Mouse (Mus musculus) CH12.LX (cell line): ENCODE measurements around the gene 1700001C02Rik. TPM values are rescaled to one million over a fixed set of nuclear protein-coding genes. Genes with fewer than 3 reads are reported as not detected.

Experiments
- DNase-seq: peaks from one replicate; pipeline ENCODE4 v3.0.0-alpha.2; 2013; ENCODE audit errors: extremely low read depth
- H3K27ac ChIP-seq: 2 replicates; pipeline ENCODE4 v1.5.1; 2012; ENCODE audit warnings: low read depth, mild to moderate bottlenecking, control low read depth, moderate library complexity; ENCODE audit not compliant: insufficient read depth
- H3K27me3 ChIP-seq: replicated peaks from 2 replicates; pipeline ENCODE3; 2012; ENCODE audit warnings: inconsistent platforms
- H3K36me3 ChIP-seq, 2 experiments: replicated peaks in 1 of 2; 2 replicates each; pipeline versions ENCODE3 to v1.6.1; 2012; ENCODE audit warnings: inconsistent platforms in 1 of 2, low read length in 1 of 2, mild to moderate bottlenecking in 1 of 2, mixed read lengths in 1 of 2, moderate library complexity in 1 of 2; ENCODE audit not compliant: control insufficient read depth in 1 of 2, insufficient read depth in 1 of 2
- H3K4me1 ChIP-seq, 2 experiments: 2 replicates each; pipeline ENCODE4 v1.6.1; 2012; ENCODE audit warnings: inconsistent platforms in 1 of 2, moderate library complexity in 1 of 2; ENCODE audit not compliant: insufficient read depth in 2 of 2, control insufficient read depth in 1 of 2
- H3K4me2 ChIP-seq: 2 replicates; pipeline ENCODE4 v1.6.1; 2012; ENCODE audit warnings: low read depth, mild to moderate bottlenecking, control low read depth; ENCODE audit not compliant: poor library complexity, insufficient read depth, severe bottlenecking
- H3K4me3 ChIP-seq, 3 experiments: fragments of 150-350 bp in 1 of 3; sonication (generic) in 1 of 3; replicated peaks in 1 of 3; 2 replicates each; pipeline versions ENCODE3 to v1.5.1; 2011 to 2012; ENCODE audit warnings: low read depth in 2 of 3, low read length in 2 of 3, mild to moderate bottlenecking in 2 of 3, moderate library complexity in 2 of 3, control low read depth in 1 of 3, improper control_type of control experiment in 1 of 3, inconsistent platforms in 1 of 3, mixed read lengths in 1 of 3; ENCODE audit not compliant: poor library complexity in 1 of 3
- H3K79me2 ChIP-seq: replicated peaks from 2 replicates; pipeline ENCODE4 v1.6.1; 2012; ENCODE audit warnings: mild to moderate bottlenecking, moderate library complexity; ENCODE audit not compliant: control insufficient read depth, poor library complexity, insufficient read depth, severe bottlenecking; ENCODE audit errors: extremely low read depth
- H3K9ac ChIP-seq: 2 replicates; pipeline ENCODE4 v1.6.1; 2012; ENCODE audit warnings: low read depth, mild to moderate bottlenecking, control low read depth, moderate library complexity; ENCODE audit not compliant: insufficient read depth
- H3K9me3 ChIP-seq: replicated peaks from 2 replicates; pipeline ENCODE3; 2012; ENCODE audit warnings: low read length, inconsistent platforms, mixed read lengths
- BHLHE40 ChIP-seq: IDR thresholded peaks from 2 replicates; pipeline ENCODE4 v1.6.1; 2011; ENCODE audit warnings: mild to moderate bottlenecking, low read depth, low read length, improper control_type of control experiment
- CHD1 ChIP-seq: IDR thresholded peaks from 2 replicates; pipeline ENCODE4 v1.6.1; 2012; ENCODE audit warnings: low read depth, low read length, improper control_type of control experiment, inconsistent platforms
- CHD2 ChIP-seq: IDR thresholded peaks from 2 replicates; pipeline ENCODE4 v1.6.1; 2011; ENCODE audit warnings: low read length, improper control_type of control experiment
- CTCF ChIP-seq, 2 experiments: IDR thresholded peaks in 1 of 2; conservative IDR thresholded peaks in 1 of 2; 2 replicates each; pipeline ENCODE4 v1.5.1; 2011 to 2012; ENCODE audit warnings: low read depth in 2 of 2, low read length in 2 of 2, improper control_type of control experiment in 1 of 2, inconsistent platforms in 1 of 2, mild to moderate bottlenecking in 1 of 2, moderate library complexity in 1 of 2
- E2F4 ChIP-seq: IDR thresholded peaks from 2 replicates; pipeline ENCODE4 v1.6.1; 2011; ENCODE audit warnings: low read depth, low read length, improper control_type of control experiment; ENCODE audit not compliant: insufficient replicate concordance
- ELF1 ChIP-seq: IDR thresholded peaks from 2 replicates; pipeline ENCODE4 v1.6.1; 2014; ENCODE audit warnings: low read depth, mild to moderate bottlenecking, inconsistent platforms, low read length, improper control_type of control experiment
- EP300 ChIP-seq: IDR thresholded peaks from 2 replicates; pipeline ENCODE4 v1.6.1; 2011; ENCODE audit warnings: low read length, improper control_type of control experiment
- ETS1 ChIP-seq: conservative IDR thresholded peaks from 2 replicates; pipeline ENCODE4 v1.6.1; 2012; ENCODE audit warnings: low read depth, mild to moderate bottlenecking, inconsistent platforms, low read length, improper control_type of control experiment, moderate library complexity
- GABPA ChIP-seq: IDR thresholded peaks from 2 replicates; pipeline ENCODE4 v1.6.1; 2012; ENCODE audit warnings: low read depth, low read length, improper control_type of control experiment, inconsistent platforms; ENCODE audit not compliant: insufficient replicate concordance
- HCFC1 ChIP-seq: IDR thresholded peaks from 2 replicates; pipeline ENCODE4 v1.6.1; 2012; ENCODE audit warnings: low read depth, mild to moderate bottlenecking, inconsistent platforms, low read length, improper control_type of control experiment
- IRF4 ChIP-seq: IDR thresholded peaks from 2 replicates; pipeline ENCODE4 v1.6.1; 2014; ENCODE audit warnings: low read depth, mild to moderate bottlenecking, inconsistent platforms, low read length, improper control_type of control experiment
- JUN ChIP-seq: IDR thresholded peaks from 2 replicates; pipeline ENCODE4 v1.6.1; 2011; ENCODE audit warnings: low read depth, mild to moderate bottlenecking, low read length, improper control_type of control experiment, moderate library complexity; ENCODE audit not compliant: insufficient read depth
- KAT2A ChIP-seq: IDR thresholded peaks from 2 replicates; pipeline ENCODE4 v1.6.1; 2012; ENCODE audit warnings: low read length, improper control_type of control experiment, inconsistent platforms; ENCODE audit not compliant: insufficient replicate concordance
- MAFK ChIP-seq: IDR thresholded peaks from 2 replicates; pipeline ENCODE4 v1.6.1; 2011; ENCODE audit warnings: low read length, improper control_type of control experiment; ENCODE audit not compliant: insufficient replicate concordance
- MAX ChIP-seq: IDR thresholded peaks from 2 replicates; pipeline ENCODE4 v1.6.1; 2011; ENCODE audit warnings: low read length, improper control_type of control experiment
- MAZ ChIP-seq: IDR thresholded peaks from 2 replicates; pipeline ENCODE4 v1.6.1; 2012; ENCODE audit warnings: low read depth, mild to moderate bottlenecking, inconsistent platforms, low read length, improper control_type of control experiment, moderate library complexity
- MXI1 ChIP-seq: IDR thresholded peaks from 2 replicates; pipeline ENCODE4 v1.6.1; 2011; ENCODE audit warnings: mild to moderate bottlenecking, low read depth, low read length, improper control_type of control experiment
- MYC ChIP-seq: IDR thresholded peaks from 2 replicates; pipeline ENCODE4 v1.6.1; 2011; ENCODE audit warnings: low read depth, mild to moderate bottlenecking, improper control_type of control experiment, low read length
- NELFE ChIP-seq: IDR thresholded peaks from 2 replicates; pipeline ENCODE4 v1.6.1; 2011; ENCODE audit warnings: low read depth, low read length, improper control_type of control experiment
- NRF1 ChIP-seq: IDR thresholded peaks from 2 replicates; pipeline ENCODE4 v1.6.1; 2014; ENCODE audit warnings: low read depth, mild to moderate bottlenecking, inconsistent platforms, low read length, improper control_type of control experiment, moderate library complexity
- PAX5 ChIP-seq: IDR thresholded peaks from 2 replicates; pipeline ENCODE4 v1.6.1; 2012; ENCODE audit warnings: low read length, inconsistent platforms, mixed read lengths
- POLR2A ChIP-seq: IDR thresholded peaks from 2 replicates; pipeline ENCODE4 v1.6.1; 2011; ENCODE audit warnings: low read depth, mild to moderate bottlenecking, improper control_type of control experiment, low read length
- POLR2AphosphoS2 ChIP-seq: IDR thresholded peaks from 2 replicates; pipeline ENCODE4 v1.6.1; 2011; ENCODE audit warnings: low read depth, low read length, improper control_type of control experiment
- RAD21 ChIP-seq: IDR thresholded peaks from 2 replicates; pipeline ENCODE4 v1.6.1; 2011; ENCODE audit warnings: low read depth, mild to moderate bottlenecking, low read length, improper control_type of control experiment, moderate library complexity
- RCOR1 ChIP-seq: conservative IDR thresholded peaks from 2 replicates; pipeline ENCODE4 v1.6.1; 2012; ENCODE audit warnings: low read depth, mild to moderate bottlenecking, inconsistent platforms, low read length, improper control_type of control experiment
- SIN3A ChIP-seq: IDR thresholded peaks from 2 replicates; pipeline ENCODE4 v1.6.1; 2012; ENCODE audit warnings: low read length, improper control_type of control experiment, inconsistent platforms
- SMC3 ChIP-seq: IDR thresholded peaks from 2 replicates; pipeline ENCODE4 v1.6.1; 2011; ENCODE audit warnings: low read depth, low read length, improper control_type of control experiment
- TBP ChIP-seq: conservative IDR thresholded peaks from 2 replicates; pipeline ENCODE4 v1.6.1; 2011; ENCODE audit warnings: low read depth, low read length, improper control_type of control experiment
- TCF12 ChIP-seq: IDR thresholded peaks from 2 replicates; pipeline ENCODE4 v1.6.1; 2014; ENCODE audit warnings: low read depth, mild to moderate bottlenecking, inconsistent platforms, low read length, improper control_type of control experiment
- UBTF ChIP-seq: IDR thresholded peaks from 2 replicates; pipeline ENCODE4 v1.6.1; 2012; ENCODE audit warnings: low read depth, mild to moderate bottlenecking, inconsistent platforms, low read length, improper control_type of control experiment, moderate library complexity
- ZC3H11A ChIP-seq: IDR thresholded peaks from 2 replicates; pipeline ENCODE4 v1.6.1; 2012; ENCODE audit warnings: low read depth, mild to moderate bottlenecking, inconsistent platforms, low read length, improper control_type of control experiment
- ZKSCAN1 ChIP-seq: IDR thresholded peaks from 2 replicates; pipeline ENCODE4 v1.6.1; 2012; ENCODE audit warnings: low read depth, inconsistent platforms, low read length, improper control_type of control experiment, borderline replicate concordance
- ZNF384 ChIP-seq: IDR thresholded peaks from 2 replicates; pipeline ENCODE4 v1.6.1; 2012; ENCODE audit warnings: low read depth, low read length, improper control_type of control experiment, inconsistent platforms
- dilution Hi-C: fragments of 300-500 bp; cut with MboI; formaldehyde crosslinking; loops from 2 replicates; pipeline ENCODE4 v1.14.3; 2020; ENCODE audit warnings: low sequenced_read_pairs; ENCODE audit not compliant: extremely low pct_unique_long_range_greater_than_20kb, extremely low pct_ligation_motif_present
- in situ Hi-C: fragments of 300-500 bp; cut with MboI; formaldehyde crosslinking; loops from 3 replicates; pipeline ENCODE4 v1.14.3; 2019; ENCODE audit warnings: low sequenced_read_pairs, low pct_ligation_motif_present, low pct_unique_long_range_greater_than_20kb, mixed read lengths
- polyA plus RNA-seq: library from polyadenylated mRNA; unstranded; fragments of >175 nt; gene quantifications from 2 replicates; pipeline ENCODE4 v1.2.1, GENCODE M21; 2012; ENCODE audit warnings: low read depth; ENCODE audit not compliant: insufficient read length
- total RNA-seq, 2 experiments: library from RNA; depleted of rRNA; stranded (reverse); fragments of 300-350 nt in 1 of 2; fragments of >200 nt in 1 of 2; gene quantifications; 2 replicates each; pipeline ENCODE4 v1.2.3; 2012 to 2014

The 1700001C02Rik gene
- total and polyA plus RNA-seq, 3 experiments, result not detected

- Histone ChIP-seq H3K9ac (no peak overlapping the region), H3K4me3 (no peak overlapping the region), H3K9me3 (no peaks in the 10 kb centered on the region), H3K27ac (no peak overlapping the region), H3K4me1 (peaks cover 0 to 3% of the 10 kb centered on the region in 2 experiments; a peak in 2 of 4 replicates), H3K36me3 (no peaks in the 10 kb centered on the region), H3K79me2 (no peaks in the 10 kb centered on the region), H3K27me3 (peaks cover 5% of the 10 kb centered on the region), H3K4me2 (no peak overlapping the region)
- dilution Hi-C loops (no loop called here), in situ Hi-C loops (no loop called here)
- no peak for DNase-seq
- TF ChIP-seq UBTF, result no peak
- no peak for TF ChIP-seq JUN
- TF ChIP-seq POLR2A, result no peak
These were observed 47.3 kb downstream of the 1700001C02Rik start for GRCm38 (mm10) chr5:30513111-30513510.

DNA sequence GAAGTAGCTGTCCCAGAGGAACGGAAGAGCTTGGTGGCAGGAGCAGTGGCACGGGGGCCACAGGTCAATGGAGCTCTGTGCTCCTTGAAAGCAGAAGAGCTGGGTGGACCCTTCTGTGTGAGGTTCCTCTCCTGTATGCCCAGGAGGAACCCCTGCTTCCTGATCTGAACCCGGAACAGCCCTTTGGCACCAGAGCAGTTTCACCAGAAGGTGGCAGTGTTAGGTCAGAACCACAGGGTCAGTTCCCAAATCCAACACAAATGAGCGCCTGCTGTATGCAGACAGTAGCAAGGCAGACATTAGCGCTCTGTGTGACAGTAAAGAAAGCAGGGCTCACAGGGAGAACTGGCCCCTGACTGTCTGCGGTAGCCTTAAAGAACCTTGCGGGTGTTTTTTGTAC, 50.5 kb downstream of the 1700001C02Rik start:
- in situ Hi-C loops (loop anchor here (5.0 kb wide), 1 partner anchor 121 kb away; no protein-coding TSS in a partner anchor), dilution Hi-C loops (no loop called here)
- no peak for TF ChIP-seq NELFE
- TF ChIP-seq MAX, result no peak
- TF ChIP-seq ELF1, result peak; percentile 92
- TF ChIP-seq IRF4, result peak; percentile 6; the same call in 1 of the 2 replicates
- peak; percentile 56 to 89 for TF ChIP-seq CTCF (conservative IDR thresholded peaks at IDR 0.05 in 1 of 2, IDR thresholded peaks at IDR 0.05 in 1 of 2; ENCODE audit: low read depth in 2 of 2, low read length in 2 of 2)
- TF ChIP-seq SIN3A, result no peak
- no peak for TF ChIP-seq CHD1
- TF ChIP-seq GABPA, result no peak
- TF ChIP-seq POLR2A, result no peak
- TF ChIP-seq JUN, result no peak
- peak; percentile 83 for TF ChIP-seq RAD21
- no peak for TF ChIP-seq POLR2AphosphoS2
- no peak for TF ChIP-seq PAX5
- TF ChIP-seq HCFC1, result no peak
- no peak for TF ChIP-seq UBTF
- TF ChIP-seq KAT2A, result no peak
- TF ChIP-seq ZC3H11A, result peak; percentile 32; the same call in 1 of the 2 replicates
- TF ChIP-seq MXI1, result no peak
- no peak for TF ChIP-seq EP300
- no peak for TF ChIP-seq MAFK
- TF ChIP-seq MAZ, result no peak
- no peak for TF ChIP-seq E2F4
- no peak for TF ChIP-seq ZNF384
- TF ChIP-seq NRF1, result no peak
- no peak for TF ChIP-seq TCF12
- TF ChIP-seq RCOR1, result no peak
- no peak for TF ChIP-seq BHLHE40
- TF ChIP-seq TBP, result no peak
- TF ChIP-seq CHD2, result no peak
- TF ChIP-seq ETS1, result no peak
- TF ChIP-seq MYC, result no peak
- peak; percentile 97 for TF ChIP-seq SMC3
- TF ChIP-seq ZKSCAN1, result no peak; the same call in 1 of the 2 replicates
- Histone ChIP-seq H3K27me3 (peaks cover 2% of the 10 kb centered on the region), H3K36me3 (no peaks in the 10 kb centered on the region), H3K9ac (no peak overlapping the region), H3K79me2 (no peaks in the 10 kb centered on the region), H3K4me1 (peaks cover 0 to 3% of the 10 kb centered on the region in 2 experiments; a peak in 1 of 4 replicates), H3K4me2 (no peak overlapping the region), H3K9me3 (no peaks in the 10 kb centered on the region), H3K27ac (no peak overlapping the region), H3K4me3 (no peak overlapping the region)
- DNase-seq, result peak; percentile 68
